Mouse (Mus musculus) layer of hippocampus, adult 18-20 months (tissue): ENCODE results near the gene Oard1. TPM values are rescaled to one million over a fixed set of nuclear protein-coding genes. Genes with fewer than 3 reads are reported as not detected.

Source experiments
- DNase-seq, 2 experiments: peaks; one replicate each; pipeline ENCODE4 v3.0.0; 2022; ENCODE audit warnings: low spot score in 2 of 2
- total RNA-seq, 2 experiments: library from RNA; stranded (reverse); gene quantifications; 2 replicates each; pipeline ENCODE4 v1.2.3; 2021

Oard1 gene
- total RNA-seq, 2 experiments from 2014 or later, result 13.7 to 14.1 TPM

DNA sequence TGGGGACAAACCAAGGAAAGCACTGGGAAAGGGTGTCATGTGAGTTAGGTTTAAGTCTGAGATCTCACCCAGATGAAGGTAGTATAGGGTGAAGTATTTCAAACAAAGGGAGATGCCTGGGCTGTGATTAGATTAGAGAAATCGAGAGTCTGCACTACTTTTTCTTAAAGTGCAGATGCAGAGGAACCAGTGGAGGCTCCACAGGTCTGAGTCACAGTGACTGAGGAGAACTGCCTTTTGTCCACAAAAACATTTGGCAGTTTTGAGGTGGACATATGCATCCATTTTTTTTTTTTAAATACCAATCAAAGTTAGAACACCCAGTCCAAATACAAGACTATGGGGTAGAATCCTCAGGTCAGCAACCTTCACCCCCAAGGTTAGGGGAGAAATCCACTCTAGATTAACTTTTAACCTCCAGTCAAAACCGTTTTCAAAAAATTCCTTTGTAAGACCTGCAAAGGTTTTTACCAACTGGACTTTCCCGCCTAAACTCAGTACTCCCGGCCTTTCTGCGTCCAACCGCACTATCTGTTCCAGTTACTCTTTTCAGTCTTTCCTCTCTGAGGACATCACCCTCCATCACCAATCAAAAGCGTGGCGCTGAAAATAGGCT, 1.8 kb upstream of the Oard1 start:
- no peak for DNase-seq

DNA sequence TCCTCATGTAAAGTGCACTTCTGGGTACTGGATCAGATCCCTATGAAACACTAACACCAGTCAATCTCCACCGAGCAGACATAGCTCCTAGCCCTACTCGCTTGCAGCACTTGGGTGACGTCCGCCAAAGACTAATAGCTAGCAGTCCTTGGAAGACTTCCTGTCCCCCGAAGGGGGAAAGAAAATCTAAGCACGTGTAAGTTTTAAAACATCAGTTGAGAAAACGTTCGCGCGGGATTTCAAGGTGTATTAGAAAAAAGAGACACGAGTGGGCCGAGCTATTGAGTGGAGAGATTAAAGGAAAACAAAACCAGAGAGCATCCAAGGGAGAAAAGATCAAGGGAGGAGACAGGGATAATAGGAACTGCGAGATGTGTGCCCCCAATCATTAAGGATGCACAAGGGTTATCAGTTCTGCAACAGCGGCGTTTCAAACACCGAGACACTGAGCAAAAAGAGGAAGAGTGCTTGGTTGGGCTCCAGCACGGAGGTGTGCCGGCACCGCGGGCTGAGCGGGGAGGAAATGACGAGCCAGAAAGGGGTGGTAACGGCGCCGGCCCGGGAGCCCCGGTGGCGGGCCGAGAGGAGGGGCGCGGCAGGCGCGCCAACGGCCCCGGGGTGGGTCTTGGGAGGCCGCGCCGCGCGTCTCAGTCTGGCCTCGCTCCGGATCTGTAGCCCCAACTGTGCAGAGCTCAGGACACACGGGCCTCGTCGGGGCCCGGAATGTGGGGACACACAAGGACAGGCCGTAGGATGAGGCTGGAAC, 1.1 kb upstream of the Oard1 start:
- DNase-seq, result peak; percentile 53 to 60

DNA sequence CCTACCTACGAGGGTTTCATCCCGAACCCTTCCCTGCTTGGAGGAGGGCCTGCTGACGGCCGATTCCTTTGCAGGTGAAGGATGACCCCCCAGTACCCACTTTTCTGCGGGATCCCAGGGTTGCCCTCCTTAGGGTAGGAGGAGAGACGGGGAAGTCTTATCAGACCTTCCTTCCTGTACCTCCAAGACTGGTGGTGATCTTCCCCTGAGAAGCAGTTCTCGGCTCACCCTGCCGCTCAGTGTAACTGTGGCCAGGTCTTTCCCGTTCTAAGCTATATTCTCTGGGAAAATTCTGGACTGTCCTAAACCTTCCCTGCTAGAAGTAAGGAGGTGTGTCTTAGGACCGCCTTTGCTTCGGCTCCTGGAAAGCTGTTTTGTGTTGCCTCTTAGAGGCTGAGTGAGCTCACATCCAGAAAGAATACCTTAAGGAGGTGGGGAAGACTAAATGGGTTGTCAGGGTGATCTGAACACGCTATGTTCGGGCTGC, 528 bp downstream of the Oard1 start:
- DNase-seq, result no peak

DNA sequence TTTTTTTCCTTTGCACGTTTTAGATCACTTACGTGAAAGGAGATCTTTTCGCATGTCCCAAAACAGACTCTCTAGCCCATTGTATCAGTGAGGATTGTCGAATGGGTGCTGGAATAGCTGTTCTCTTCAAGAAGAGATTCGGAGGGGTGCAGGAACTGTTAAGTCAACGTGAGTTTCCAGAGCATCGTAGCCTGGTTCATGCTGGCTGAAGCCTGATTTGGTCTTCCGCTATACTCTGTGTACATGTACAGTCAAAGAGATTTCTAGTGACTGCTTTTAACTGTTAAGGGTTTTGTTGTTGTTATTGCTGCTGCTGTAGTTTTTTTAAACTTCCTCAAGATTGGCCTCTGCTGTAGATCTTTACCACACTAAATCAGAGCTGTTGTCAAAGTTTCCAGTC, 1.4 kb downstream of the Oard1 start:
- no peak for DNase-seq

DNA sequence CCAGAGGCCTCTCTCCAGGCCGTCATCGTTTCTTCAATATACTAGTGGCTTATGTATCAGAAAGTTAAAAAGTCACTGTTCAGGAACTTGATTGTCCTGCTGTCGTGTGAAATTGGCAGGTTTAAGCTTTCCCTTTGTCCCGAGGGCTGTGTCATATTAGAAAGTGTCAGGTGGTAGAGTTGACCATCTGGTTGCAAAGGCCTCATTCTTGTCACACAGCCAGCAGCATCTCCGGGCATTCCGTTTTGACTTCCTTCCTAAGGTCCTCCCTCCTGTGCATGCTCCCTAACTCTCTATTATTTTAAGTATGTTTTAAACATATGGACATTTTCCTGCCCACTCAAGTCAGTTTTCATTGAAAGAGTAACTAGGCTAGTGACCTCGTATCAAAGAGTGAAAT, 6.2 kb downstream of the Oard1 start:
- DNase-seq, result no peak

DNA sequence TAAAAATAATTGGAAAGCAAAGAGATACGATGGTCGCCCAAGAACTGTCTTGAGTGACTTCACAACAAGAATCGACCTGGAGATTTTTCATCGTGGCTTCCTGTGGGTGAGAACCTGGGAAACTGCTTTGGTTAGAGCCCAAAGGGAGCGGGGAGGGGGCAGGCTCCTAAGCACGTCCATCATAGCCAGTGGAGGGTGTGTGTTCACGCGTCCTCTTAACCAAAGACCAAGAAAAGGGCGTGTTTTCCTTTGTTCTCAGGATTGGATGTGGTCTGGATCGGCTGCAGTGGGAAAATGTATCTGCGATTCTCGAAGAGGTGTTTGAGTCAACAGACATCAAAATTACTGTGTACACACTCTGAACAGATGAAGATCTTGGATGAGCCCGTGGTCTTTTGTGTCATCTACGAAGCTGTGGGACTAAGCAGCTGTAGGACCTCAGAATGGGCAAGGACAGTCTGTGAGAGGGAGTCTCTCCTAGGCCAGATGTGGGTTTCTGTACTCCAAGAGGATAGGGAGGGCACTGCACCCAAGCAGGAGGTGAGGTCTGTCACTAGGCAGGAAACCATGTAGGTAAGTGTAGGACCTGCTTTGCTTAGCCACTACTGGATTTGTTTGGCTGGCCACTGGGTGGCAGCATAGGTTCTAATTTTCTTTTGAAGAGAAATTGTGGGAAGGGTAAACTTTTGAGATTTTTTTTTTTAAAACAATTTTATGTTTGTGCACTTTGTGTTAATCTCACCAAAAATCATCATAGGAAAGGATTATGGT, 6.8 kb downstream of the Oard1 start:
- peak in 1 of 2 experiments; percentile 63 for DNase-seq

DNA sequence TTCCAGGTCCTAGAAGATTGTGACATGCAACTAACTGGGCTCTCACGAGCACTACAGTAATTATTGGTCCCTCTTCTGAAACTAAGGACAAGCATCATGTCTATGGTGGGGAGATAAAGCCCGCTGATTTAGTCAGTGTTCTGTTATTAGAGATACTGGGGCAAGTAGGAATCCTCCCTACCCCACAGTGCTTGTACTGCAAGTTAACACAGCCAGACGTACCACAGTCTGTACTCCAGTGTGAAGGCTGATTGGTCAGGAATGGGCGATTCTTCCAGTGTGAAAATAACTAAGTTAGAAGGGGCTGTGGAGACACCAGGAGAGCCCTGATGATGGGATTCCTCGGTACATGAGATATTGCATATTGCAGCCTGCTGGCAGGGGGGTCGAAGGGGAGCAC, 7.7 kb downstream of the Oard1 start:
- DNase-seq, result no peak

DNA sequence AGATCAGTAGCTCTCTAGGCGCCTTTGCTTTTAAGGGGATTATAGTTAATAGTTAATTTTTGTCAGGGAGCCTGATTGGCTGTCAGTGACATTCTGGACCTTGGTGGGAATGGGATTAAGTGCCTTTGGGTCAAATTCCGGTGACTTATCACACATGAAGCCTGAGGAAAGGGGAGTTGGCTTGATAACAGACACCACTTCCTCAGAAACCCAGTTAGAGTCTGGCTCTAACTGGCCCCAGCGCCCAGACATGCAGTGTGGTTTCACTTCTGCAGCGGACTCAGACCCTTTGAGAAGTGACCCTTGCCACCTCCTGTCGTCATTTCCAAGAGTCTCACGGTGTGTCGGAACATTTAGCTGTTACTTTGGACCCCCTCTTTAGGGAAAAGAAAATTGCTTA, 8.4 kb downstream of the Oard1 start:
- DNase-seq, result no peak

DNA sequence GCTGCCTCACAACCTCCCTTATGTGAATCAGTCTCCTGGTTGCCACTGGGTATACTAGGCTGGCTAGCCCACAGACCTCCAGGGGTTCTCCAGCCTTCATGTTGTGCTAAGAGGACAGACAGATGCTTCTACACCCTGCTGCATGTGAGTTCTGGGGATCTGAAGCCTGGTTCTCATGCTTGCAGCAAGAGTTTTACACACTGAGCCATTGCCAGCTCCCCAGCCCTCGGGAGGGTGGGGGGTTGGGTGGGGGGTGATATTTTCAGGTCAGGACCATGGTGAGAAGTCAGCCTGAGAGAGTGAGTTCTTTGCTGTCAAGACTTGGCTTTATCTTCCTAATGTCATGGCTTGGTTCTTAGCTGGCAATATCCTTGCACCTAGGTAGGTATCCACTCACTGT, 9.0 kb downstream of the Oard1 start:
- DNase-seq, result no peak

DNA sequence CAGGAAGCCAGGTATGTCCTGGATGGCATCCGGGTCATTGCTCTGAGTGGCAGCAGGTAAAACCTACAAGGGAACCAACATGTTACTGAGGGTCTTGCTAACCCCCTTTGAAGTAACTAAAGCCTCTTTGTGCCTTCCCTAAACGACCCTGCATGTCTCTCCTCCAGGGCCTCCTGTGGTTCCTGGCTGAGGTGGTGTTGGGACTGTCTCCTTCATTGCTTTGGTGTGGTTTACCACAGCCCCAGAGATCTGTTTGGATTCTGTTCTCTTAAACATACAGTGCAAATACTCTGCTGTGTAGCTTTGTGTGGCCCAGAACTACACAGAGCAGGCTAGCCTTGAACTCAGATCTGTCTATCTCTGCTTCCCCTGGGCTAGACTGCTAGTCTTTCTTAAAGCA, 9.8 kb downstream of the Oard1 start:
- no peak for DNase-seq

DNA sequence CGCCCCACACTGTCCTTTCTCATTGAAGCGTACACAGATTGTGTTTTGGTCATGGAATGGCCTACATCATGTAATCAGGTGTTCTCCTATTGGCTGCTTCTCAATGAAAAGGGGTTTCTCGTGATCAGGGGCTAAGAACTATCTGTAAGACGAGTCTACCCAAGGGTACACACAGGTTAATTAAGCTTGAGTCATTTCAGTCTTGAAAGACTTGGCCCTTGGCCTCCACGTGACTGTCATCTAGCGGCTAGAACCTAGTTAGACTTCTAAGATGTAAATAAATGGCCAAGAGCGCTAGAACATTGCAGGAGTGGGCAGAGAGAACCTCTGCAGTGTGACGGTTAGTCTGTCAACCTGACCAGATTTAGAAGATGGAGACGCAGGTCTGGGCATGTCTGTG, 14.4 kb downstream of the Oard1 start:
- no peak for DNase-seq

DNA sequence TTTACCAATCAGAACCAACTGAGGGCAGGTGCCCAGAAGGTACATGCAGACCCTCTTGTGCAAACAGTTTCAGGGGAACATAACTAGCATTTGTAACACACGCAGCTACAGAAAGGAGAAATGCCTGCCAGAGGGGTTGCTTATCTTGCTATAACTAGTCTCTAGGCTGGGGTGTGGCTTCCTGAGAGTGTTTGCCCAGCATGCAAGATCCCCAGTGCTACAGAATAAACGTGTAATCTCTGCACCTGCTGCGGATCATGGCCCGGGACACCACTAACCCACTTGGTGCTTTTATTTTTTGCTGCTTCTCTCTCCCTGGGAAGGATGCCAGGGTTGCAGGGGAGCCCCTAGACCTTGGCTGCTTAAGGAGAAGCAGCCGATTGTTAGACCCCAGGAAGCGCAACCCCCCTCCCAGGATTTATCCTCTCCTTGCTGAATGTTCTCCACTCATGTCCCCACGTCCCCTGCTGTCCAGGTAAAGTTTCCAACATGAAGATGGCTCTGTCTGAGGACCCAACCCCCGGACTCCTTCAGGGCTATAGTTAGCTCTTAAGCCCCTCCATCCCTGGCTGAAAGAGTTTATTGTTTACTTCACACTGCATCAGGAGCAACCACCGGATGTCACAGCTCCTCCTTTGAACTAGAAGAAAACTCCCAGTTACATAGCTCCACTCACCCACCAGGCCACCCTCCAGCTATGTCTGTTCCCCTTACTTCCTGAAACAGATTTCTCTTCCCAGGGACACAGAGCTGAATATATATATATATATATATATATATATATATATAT, 16.2 kb downstream of the Oard1 start:
- no peak for DNase-seq

DNA sequence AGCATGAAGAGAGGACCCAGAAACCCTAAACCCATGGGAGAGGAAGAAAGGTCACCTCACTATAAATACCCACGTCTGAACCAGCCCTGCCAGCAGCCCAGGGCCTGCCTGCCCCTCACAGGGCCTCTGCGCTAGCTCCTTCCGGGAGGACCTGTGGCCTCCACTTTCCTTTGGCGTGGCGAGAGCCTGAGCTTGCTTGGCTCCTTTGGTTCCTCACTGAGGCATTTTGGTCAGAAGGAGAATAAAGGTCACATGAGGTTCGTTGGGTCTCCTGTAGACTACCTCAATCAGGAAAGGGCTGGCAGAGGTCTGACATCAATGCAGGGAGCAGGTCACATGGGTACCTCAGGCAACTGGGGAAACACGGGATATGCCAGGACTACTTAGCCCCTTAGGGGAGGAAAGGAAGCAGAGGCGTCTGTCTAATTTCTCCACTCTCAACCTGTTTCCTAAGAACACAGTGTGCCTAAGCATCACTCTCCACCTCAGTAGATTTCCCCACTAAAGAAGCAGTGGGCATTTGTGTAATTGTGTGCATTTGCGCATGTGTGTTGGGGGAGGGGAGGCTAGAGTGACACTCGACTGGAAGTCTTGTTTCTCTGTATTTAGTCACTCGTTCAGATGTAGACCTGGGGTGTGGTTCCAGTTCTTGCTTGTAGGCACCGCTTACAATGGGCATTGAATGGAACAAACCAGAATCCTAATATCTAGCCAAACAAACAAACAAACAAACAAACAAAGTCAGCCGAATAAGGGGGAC, 17.4 kb downstream of the Oard1 start:
- no peak for DNase-seq

DNA sequence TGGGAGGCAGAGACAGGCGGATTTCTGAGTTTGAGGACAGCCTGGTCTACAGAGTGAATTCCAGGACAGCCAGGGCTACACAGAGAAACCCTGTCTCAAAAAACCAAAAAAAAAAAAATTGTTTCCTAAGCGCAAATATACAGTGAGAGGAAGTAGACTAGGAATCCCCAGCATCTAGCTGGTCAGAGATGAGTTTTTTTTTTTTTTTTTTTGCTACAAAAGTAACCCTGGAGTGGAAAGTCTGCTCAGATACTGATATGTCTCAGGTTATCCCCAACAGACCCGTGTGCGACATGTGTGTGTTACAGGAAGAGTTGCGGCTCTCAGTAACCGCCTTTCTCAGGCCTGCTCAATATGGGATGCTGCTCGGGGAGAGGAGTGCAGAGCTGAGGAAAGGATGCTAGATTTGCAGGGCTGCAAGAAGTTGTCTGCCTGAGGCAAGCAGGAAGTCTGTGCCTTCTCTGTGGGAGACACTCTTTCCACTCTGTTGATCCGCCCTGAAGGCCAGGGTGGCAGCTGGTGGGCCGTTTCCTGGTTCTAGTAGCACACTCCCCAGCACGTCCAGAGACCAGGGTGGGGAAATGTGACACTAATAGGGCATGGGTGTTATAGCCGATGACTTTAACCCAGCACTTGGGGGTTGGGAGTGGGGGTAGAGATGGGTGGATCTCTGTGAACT, 18.2 kb downstream of the Oard1 start:
- no peak for DNase-seq

DNA sequence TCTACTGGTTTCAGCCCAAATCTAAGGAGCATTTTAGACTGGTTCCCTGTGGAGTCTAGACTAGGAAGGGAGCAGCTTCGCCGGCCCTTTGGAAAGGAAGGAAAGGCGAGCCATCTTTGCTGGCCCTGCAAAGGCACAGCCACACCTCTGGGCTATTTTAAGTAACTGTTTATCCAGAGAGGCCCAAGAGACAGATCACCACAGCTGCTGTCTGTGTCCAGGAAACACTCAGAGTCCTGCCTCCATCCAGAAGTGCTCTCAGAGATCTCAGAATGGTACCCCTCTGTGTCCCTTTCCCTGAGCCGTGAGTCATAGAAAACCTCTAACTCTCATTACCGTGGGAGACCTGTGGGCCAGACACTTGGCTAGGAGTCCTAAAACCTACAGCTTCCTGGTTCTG, 20.6 kb downstream of the Oard1 start:
- DNase-seq, result no peak

DNA sequence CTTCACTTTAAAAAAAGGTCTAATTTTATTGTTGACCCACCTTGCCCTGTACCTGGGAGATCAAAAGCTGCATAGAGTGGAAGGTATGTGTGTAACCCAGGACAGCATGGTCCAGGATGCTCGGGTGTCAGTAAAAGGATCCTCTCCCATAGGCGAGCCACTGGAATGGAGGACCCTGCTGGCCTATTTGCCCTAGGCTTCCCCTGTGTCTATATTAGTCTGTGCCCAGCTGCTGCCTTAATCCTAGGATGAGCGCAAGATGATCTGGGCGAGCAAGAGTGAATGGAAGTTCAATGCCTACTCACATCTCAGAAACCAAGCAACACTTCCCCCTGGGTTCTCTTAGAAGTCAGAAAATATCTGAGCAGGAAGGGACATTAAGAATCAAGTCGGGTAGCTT, 21.2 kb downstream of the Oard1 start:
- DNase-seq, result no peak

DNA sequence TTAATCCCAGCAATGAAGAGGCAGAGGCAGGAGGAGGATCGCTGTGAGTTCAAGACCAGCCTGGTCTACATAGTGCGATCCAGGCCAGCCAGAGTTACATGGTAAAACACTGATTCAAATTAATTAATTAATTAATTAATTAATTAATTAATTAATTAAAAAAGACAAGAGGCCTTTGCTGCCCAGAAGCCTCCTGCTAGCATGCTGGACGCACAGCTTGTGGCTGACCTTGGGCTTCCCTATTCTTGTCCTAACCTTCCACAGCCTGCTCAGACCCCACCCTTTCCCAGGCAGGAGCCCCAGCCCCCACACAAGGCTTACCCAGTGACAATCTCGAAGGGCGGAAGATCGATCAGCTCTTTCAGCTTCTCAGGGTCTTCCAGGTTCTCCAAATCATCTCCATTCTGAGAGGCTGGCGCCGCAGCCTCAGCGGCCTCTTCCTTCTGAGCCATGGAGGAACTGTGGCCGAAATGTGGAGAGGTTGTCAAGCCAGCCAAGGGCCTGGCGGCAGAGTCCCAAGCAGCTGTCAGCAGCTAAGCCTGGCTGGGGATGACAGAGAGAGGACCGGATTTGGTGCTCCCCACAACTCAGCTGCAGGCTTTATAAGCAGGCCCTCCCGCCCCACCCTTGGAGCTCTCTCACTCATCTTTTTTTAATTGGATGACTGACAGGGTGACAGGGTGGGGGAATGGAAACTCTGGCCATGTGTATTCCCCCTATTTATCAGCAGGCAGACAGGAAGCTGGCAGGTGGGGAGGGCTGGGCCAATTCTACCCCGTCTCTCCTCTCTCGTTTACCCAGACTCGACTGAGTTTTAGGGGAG, 22.6 kb downstream of the Oard1 start, which contains the start of gene Apobec2:
Gene Apobec2 (minus strand): TSS at position 773 of the 823 bp plus-strand sequence.
- no peak for DNase-seq

DNA sequence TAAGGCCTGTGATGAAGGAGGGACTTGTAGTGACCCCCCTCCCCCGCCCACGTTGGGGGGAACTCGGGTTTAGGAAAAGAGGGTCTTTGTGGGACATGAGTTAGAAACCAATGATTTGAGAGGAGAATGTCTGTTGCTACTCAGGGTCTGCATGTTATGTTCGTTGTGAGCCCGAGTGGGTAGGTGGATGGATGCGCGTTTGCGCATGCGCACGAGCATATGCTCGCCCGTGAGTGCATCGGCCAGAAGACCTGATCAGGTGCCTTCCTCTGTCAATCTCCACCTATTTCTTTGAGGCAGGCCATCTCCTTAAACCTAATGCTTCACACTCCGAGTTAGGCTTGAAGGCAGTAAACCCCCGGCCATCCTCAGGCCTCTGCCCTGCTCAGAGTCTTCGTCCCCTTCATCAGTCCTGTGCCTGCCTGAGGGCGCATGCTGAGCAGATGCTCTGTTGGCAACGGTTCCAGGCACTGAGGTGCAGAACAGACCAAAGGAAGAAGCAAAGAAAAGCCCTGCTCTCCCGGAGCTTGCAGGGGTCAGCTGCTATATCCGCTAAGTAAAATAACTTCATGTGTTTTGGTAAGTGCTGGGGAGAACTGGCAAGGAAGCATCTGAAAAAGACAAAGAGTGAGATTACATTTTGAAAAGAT, 23.3 kb downstream of the Oard1 start:
- DNase-seq, result no peak
